Mouse (Mus musculus) heart, embryonic 14.5 days (tissue): ENCODE data around the gene Cfap126. TPM values are rescaled to one million over a fixed set of nuclear protein-coding genes. Genes with fewer than 3 reads are reported as not detected.
A peak's percentile ranks its signal among the peaks of the same experiment; 100 is the strongest.
"Not testable (repeated sequence)": the region's sequence is repeated elsewhere in the genome, so short reads cannot be mapped to it uniquely, and the experiment has no call there.

Experiments
- ATAC-seq: fragments of 200-750 bp; cut with Nextera tagmentation; 2 replicates; pipeline ENCODE4 v1.8.0; 2017; ENCODE audit warnings: low read depth, moderate TSS enrichment; ENCODE audit not compliant: insufficient number of reproducible peaks, insufficient read depth, low FRiP score
- H3K27ac ChIP-seq, 2 experiments: fragments of 200-500 bp in 1 of 2; fragments of 300-500 bp in 1 of 2; sonication (generic) in 1 of 2; replicated peaks in 1 of 2; 2 replicates each; pipeline ENCODE4 v1.5.1; 2012 to 2014; ENCODE audit warnings: low read depth in 2 of 2, low read length in 2 of 2, control low read depth in 1 of 2, mild to moderate bottlenecking in 1 of 2, mixed read lengths in 1 of 2; ENCODE audit not compliant: control insufficient read depth in 1 of 2, insufficient read depth in 1 of 2
- H3K27me3 ChIP-seq: fragments of 300-500 bp; sonication (generic); 2 replicates; pipeline ENCODE4 v1.6.1; 2014; ENCODE audit warnings: mild to moderate bottlenecking, low read length, control low read depth; ENCODE audit not compliant: control insufficient read depth, insufficient read depth
- H3K36me3 ChIP-seq: fragments of 300-500 bp; sonication (generic); 2 replicates; pipeline ENCODE4 v1.6.1; 2014; ENCODE audit warnings: mild to moderate bottlenecking, control low read depth, low read length, mixed read lengths; ENCODE audit not compliant: control insufficient read depth, insufficient read depth
- H3K4me1 ChIP-seq, 2 experiments: fragments of 200-500 bp in 1 of 2; fragments of 300-500 bp in 1 of 2; sonication (generic) in 1 of 2; 2 replicates each; pipeline ENCODE4 v1.6.1; 2012 to 2014; ENCODE audit warnings: low read length in 2 of 2, control low read depth in 1 of 2, mixed read lengths in 1 of 2; ENCODE audit not compliant: control insufficient read depth in 2 of 2, insufficient read depth in 2 of 2
- H3K4me2 ChIP-seq: fragments of 300-500 bp; sonication (generic); 2 replicates; pipeline ENCODE4 v1.6.1; 2014; ENCODE audit warnings: mild to moderate bottlenecking, low read length
- H3K4me3 ChIP-seq, 2 experiments: fragments of 200-500 bp in 1 of 2; fragments of 300-500 bp in 1 of 2; sonication (generic) in 1 of 2; 2 replicates each; pipeline ENCODE4 v1.5.1; 2012 to 2014; ENCODE audit warnings: low read length in 2 of 2, mild to moderate bottlenecking in 2 of 2, control low read depth in 1 of 2, low read depth in 1 of 2, moderate library complexity in 1 of 2; ENCODE audit not compliant: control insufficient read depth in 1 of 2, insufficient read depth in 1 of 2
- H3K9ac ChIP-seq: fragments of 300-500 bp; sonication (generic); 2 replicates; pipeline ENCODE4 v1.6.1; 2014; ENCODE audit warnings: mild to moderate bottlenecking, low read length
- H3K9me3 ChIP-seq: fragments of 300-500 bp; sonication (generic); 2 replicates; pipeline ENCODE4 v1.6.1; 2016; ENCODE audit warnings: low read length, control low read depth; ENCODE audit not compliant: control insufficient read depth
- WGBS: fragments of 180-500 bp; shearing (Covaris S2); extraction: QIAGEN DNeasy Blood & Tissue Kit; methylation state at CpG from one replicate; pipeline ENCODE4 v1.1.7; 2014; 5-methylcytosine and 5-hydroxymethylcytosine counted together
- polyA plus RNA-seq: library from polyadenylated mRNA; unstranded; fragments of >200 nt; fragmentation: Nextera tagmentation; extraction: Ambion mirVana; gene quantifications from 2 replicates; pipeline ENCODE4 v1.2.1, GENCODE M21; 2014

The Cfap126 gene
- polyA plus RNA-seq, 1 experiment from 2014 or later: 3.0 TPM

DNA sequence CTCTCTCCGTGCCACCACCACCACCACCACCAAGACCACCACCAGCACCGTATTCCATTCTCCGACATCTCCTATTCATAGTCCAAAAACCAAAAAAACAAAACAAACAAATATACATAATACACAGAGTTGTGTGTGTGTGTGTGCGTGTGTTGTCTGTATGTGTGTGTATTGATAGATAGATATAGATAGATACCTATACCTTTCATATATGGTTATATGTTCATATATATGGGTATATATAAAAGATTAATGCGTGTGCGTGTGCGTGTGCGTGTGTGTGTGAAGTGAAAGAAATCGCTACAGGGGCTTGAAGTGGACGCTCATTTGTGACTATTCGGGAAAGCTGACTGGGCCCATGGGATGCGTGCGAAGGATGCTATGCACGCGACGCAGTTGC, 42.8 kb upstream of the Cfap126 start:
- H3K4me2 ChIP-seq: peak overlapping the region; percentile 28; the same call in 1 of the 2 replicates
- 22% methylated on average over 11 of the region's 16 CpGs for WGBS
- H3K9ac ChIP-seq, H3K9me3 ChIP-seq, H3K36me3 ChIP-seq, H3K4me1 ChIP-seq, ATAC-seq, H3K4me3 ChIP-seq, H3K27ac ChIP-seq: not testable (repeated sequence)
- H3K27me3 ChIP-seq: peaks cover 25% of the 10 kb centered on the region

DNA sequence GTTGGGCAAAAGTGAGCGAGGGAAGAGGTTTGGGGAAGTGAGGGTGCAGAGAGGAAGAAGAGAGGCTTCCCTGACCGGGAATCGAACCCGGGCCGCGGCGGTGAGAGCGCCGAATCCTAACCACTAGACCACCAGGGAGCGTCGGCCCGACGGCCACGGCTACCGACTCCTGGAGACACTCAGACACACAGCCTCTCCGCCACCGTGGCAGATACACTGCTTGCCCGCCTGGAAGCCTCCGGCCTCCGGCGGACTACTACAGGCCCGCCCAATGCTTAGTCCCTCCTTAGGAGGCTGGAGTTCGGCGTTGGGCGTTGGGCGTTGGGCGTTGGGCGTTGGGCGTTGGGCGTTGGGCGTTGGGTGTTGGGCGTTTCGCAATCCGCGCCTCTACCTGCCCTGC, 42.0 kb upstream of the Cfap126 start:
- not testable (repeated sequence) for H3K9me3 ChIP-seq, H3K9ac ChIP-seq, H3K36me3 ChIP-seq, H3K27ac ChIP-seq, H3K4me1 ChIP-seq, H3K4me2 ChIP-seq, H3K4me3 ChIP-seq
- H3K27me3 ChIP-seq: peaks cover 24% of the 10 kb centered on the region
- ATAC-seq: peak; percentile 32
- WGBS: no CpG with 5 or more reads among the region's 35 CpGs

DNA sequence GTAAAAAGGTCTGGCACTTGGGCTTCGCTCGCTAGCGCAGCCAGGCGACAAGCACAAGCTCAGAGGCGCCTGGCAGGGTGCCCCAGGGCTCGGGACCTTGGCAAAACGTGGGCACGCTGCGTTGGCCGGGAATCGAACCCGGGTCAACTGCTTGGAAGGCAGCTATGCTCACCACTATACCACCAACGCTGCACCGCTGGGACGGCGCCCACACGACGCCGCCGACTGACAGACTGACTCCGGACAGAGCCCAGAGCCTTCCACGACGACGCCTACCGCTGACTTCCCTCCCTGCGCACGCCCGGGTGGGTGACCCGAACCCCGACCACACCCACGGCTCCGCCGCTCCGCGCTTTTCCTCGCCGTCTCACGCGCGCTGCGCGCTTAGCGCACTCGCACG, 41.5 kb upstream of the Cfap126 start:
- not testable (repeated sequence) for H3K4me3 ChIP-seq, H3K4me1 ChIP-seq, H3K27ac ChIP-seq, H3K36me3 ChIP-seq, H3K4me2 ChIP-seq, H3K9me3 ChIP-seq, H3K9ac ChIP-seq
- H3K27me3 ChIP-seq: peaks cover 26% of the 10 kb centered on the region
- no CpG with 5 or more reads among the region's 45 CpGs for WGBS
- ATAC-seq: peak; percentile 37

DNA sequence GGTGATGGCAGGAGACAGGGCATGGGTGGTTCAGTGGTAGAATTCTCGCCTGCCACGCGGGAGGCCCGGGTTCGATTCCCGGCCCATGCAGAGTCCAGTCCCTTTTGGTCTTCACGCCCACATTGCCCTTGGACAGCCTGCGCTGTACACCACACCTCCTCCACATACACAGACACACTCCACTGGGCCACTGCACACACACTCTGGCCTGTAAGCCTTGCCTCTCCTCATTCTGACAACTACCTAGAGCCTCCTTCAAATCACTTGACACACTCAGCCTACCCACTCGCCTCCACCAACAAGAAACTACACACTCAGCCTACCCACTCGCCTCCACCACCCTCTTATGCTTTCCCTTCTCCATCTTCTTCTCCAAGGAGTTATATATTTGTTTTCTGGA, 39.4 kb upstream of the Cfap126 start:
- 21% methylated on average over 4 of the region's 10 CpGs for WGBS
- H3K9ac ChIP-seq: not testable (repeated sequence)

DNA sequence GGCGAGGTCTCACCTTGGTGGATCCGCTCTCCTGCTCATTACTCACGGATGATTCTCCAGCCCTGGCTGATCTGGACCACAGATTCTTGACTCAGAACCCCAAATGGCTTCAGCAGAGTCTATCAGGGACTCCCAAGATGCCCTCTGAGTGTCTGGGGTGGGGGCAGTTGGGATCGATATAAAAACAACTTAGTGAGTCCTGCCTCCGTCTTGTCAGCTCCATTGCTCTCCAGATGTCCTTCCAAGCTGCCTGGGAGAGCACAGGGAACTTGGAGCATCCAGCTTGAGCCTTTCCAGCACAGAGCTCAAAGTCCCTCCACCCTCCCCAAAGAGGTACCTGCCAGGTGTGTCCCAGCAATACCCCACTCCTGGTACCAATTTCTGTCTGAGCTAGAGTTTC, 37.5 kb upstream of the Cfap126 start:
- not testable (repeated sequence) for H3K4me1 ChIP-seq, H3K36me3 ChIP-seq, ATAC-seq, H3K4me3 ChIP-seq, H3K9me3 ChIP-seq, H3K9ac ChIP-seq, H3K27ac ChIP-seq, H3K4me2 ChIP-seq
- H3K27me3 ChIP-seq: peaks cover 11% of the 10 kb centered on the region
- WGBS: 72% methylated on average over 2 of the region's 5 CpGs

More for the DNA sequence above, 39.4 kb upstream of the Cfap126 start:
- H3K9me3 ChIP-seq, H3K4me3 ChIP-seq, H3K4me1 ChIP-seq, H3K4me2 ChIP-seq, H3K36me3 ChIP-seq, H3K27ac ChIP-seq: not testable (repeated sequence)
- ATAC-seq: 0 out of 2 replicates have a peak, but pooled peaks have one; percentile 4
- peaks cover 23% of the 10 kb centered on the region for H3K27me3 ChIP-seq

DNA sequence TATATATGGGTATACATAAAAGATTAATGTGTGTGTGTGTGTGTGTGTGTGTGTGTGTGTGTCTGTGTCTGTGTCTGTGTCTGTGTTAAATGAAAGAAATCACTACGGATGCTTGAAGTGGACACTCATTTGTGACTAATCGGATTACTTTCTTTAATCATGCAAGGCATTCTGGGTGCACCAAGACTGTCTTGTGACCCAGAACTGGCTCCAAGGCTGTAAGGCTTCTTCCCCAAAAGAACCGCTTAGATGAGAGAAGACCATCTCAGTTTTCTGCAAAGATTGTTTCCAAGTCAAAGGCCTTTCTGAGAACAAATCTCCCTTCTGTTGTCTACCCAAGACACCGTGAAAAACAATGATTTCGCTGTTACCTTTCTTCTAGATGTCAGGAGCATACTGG, 36.5 kb upstream of the Cfap126 start:
- WGBS: 36% methylated on average over 5 of the region's 5 CpGs
- not testable (repeated sequence) for H3K4me1 ChIP-seq, H3K9me3 ChIP-seq, ATAC-seq, H3K9ac ChIP-seq, H3K36me3 ChIP-seq, H3K4me3 ChIP-seq, H3K4me2 ChIP-seq, H3K27ac ChIP-seq
- H3K27me3 ChIP-seq: peaks cover 11% of the 10 kb centered on the region

DNA sequence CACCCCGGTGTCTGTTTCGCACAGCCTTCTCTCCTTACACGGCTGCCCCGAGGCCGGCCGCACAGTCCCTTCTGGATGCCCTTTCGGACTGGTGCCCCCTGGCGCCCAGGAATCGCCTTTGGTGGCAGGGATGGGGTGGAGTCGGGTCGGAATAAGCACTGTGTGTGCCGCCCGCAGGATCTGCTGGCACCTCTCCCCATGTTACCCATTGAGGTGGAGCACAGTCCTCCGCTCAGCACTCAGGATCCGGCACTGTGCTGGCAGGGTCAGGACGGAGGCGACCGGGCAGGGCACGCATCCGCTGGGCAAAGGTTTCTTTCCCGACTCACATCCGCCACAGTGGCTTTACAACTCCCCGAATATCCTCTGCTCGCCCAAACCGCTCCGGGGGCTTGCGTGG, 35.8 kb upstream of the Cfap126 start:
- not testable (repeated sequence) for H3K27ac ChIP-seq, H3K9ac ChIP-seq, H3K9me3 ChIP-seq, H3K4me1 ChIP-seq, H3K36me3 ChIP-seq
- H3K27me3 ChIP-seq: peaks cover 11% of the 10 kb centered on the region
- ATAC-seq: peak; percentile 24; the same call in 1 of the 2 replicates
- 2% methylated on average over 15 of the region's 27 CpGs for WGBS
- H3K4me2 ChIP-seq: peak overlapping the region; percentile 46
- H3K4me3 ChIP-seq: peak overlapping the region in 1 of 2 experiments; percentile 16; a peak in 2 of 4 replicates

DNA sequence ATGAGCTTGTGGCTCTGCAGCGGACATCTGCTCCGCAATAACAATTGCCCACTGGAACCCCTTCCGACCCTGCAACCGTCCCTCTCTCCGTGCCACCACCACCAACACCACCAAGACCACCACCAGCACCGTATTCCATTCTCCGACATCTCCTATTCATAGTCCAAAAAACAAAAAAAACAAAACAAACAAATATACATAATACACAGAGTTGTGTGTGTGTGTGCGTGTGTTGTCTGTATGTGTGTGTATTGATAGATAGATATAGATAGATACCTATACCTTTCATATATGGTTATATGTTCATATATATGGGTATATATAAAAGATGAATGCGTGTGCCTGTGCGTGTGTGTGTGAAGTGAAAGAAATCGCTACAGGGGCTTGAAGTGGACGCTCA, 35.3 kb upstream of the Cfap126 start:
- not testable (repeated sequence) for ATAC-seq, H3K4me1 ChIP-seq, H3K36me3 ChIP-seq, H3K27ac ChIP-seq, H3K9me3 ChIP-seq, H3K9ac ChIP-seq
- peak overlapping the region; percentile 46 for H3K4me2 ChIP-seq
- H3K27me3 ChIP-seq: peaks cover 11% of the 10 kb centered on the region
- WGBS: 22% methylated on average over 12 of the region's 12 CpGs
- peak overlapping the region in 1 of 2 experiments; percentile 16; a peak in 1 of 4 replicates for H3K4me3 ChIP-seq
